Mouse (Mus musculus) heart, postnatal 0 days (tissue): ENCODE measurements around the gene Gse1.

ENCODE experiments used
- CTCF ChIP-seq: IDR thresholded peaks from 2 replicates; pipeline ENCODE4 v1.5.1; 2016; ENCODE audit warnings: antibody characterized with exemption, control low read depth, low read depth
- EP300 ChIP-seq: IDR thresholded peaks from 2 replicates; pipeline ENCODE4 v1.6.1; 2016; ENCODE audit warnings: antibody characterized with exemption, low read depth

DNA sequence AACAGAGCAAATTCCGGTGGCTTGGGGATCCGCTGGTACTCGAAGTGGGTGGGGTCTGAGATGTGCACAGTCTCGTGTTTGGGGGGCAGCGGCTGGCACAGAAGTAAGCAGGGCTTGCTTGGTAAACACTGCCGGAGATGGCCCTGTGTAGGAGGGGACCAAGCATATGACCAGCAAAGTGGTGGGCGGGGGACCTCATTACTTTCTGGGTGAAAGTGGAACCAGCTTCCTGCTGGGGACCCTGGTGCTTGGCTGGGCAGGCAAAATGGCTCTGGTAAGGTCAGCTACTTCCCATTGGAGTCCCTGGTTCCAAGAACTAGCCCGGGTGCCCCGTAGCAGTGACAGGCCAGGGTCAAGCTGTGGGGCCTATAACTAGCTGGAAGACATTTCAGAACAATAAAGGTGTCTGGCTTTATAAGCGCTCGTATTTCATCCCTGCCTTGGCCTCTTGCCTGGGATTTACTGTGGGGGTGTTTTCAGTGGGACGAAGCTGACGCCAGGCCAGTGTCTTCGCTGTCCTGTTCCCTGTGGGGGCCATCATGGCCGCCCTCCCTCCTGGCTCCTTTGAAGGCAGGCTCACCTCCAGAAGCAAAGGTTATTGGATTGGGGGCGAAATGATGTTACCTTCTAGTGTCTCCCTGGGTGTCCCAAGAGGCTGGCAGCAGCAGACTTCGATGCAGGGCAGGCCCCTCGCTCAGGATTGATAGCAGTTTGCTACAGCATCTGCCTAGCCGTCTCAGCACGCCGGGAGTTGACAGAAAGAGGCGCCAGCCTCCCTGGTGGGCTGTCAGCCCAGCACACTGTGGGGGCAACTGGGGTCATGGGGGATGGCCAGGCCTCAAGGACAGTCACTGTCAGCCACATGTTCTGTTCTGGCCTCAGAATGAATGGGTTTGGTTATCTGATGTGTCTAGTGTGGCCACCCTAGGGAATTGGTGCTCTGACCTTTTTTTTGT is 148.9 kb downstream of the Gse1 start:
- TF ChIP-seq CTCF = no peak
- no peak for TF ChIP-seq EP300
